Mouse (Mus musculus) midbrain, postnatal 0 days (tissue): Measurements from ENCODE around the gene Sh2d1b2. TPM values are rescaled to one million over a fixed set of nuclear protein-coding genes. Genes with fewer than 3 reads are reported as not detected.

Source experiments
- ATAC-seq: fragments of 200-750 bp; cut with Nextera tagmentation; 2 replicates; pipeline ENCODE4 v1.8.0; 2017; ENCODE audit warnings: moderate number of reproducible peaks, mild to moderate bottlenecking, moderate TSS enrichment, moderate library complexity; ENCODE audit not compliant: low FRiP score
- DNase-seq: peaks from one replicate; pipeline ENCODE4 v3.0.0-alpha.2; 2015; ENCODE audit warnings: low spot score
- H3K27ac ChIP-seq: fragments of 300-500 bp; sonication (generic); 2 replicates; pipeline ENCODE4 v1.5.1; 2014; ENCODE audit warnings: low read depth, mild to moderate bottlenecking, low read length, mixed read lengths
- H3K27me3 ChIP-seq: fragments of 300-500 bp; sonication (generic); 2 replicates; pipeline ENCODE4 v1.6.1; 2014; ENCODE audit warnings: low read length, control low read depth, mixed read lengths; ENCODE audit not compliant: insufficient read depth
- H3K36me3 ChIP-seq: fragments of 300-500 bp; sonication (generic); 2 replicates; pipeline ENCODE4 v1.6.1; 2014; ENCODE audit warnings: low read length, control low read depth, mixed read lengths; ENCODE audit not compliant: insufficient read depth
- H3K4me1 ChIP-seq: fragments of 300-500 bp; sonication (generic); 2 replicates; pipeline ENCODE4 v1.6.1; 2014; ENCODE audit warnings: mild to moderate bottlenecking, control low read depth, antibody characterized with exemption, low read length, mixed read lengths; ENCODE audit not compliant: insufficient read depth
- H3K4me2 ChIP-seq: fragments of 300-500 bp; sonication (generic); 2 replicates; pipeline ENCODE4 v1.6.1; 2014; ENCODE audit warnings: low read depth, mild to moderate bottlenecking, low read length, mixed read lengths; ENCODE audit not compliant: poor library complexity, severe bottlenecking
- H3K4me3 ChIP-seq: fragments of 300-500 bp; sonication (generic); 2 replicates; pipeline ENCODE4 v1.5.1; 2014; ENCODE audit warnings: low read depth, mild to moderate bottlenecking, low read length, moderate library complexity
- H3K9ac ChIP-seq: fragments of 300-500 bp; sonication (generic); replicated peaks from 2 replicates; pipeline ENCODE4 v1.6.1; 2014; ENCODE audit warnings: mild to moderate bottlenecking, low read length, moderate library complexity, mixed read lengths; ENCODE audit not compliant: poor library complexity, severe bottlenecking
- H3K9me3 ChIP-seq: fragments of 300-500 bp; sonication (generic); 2 replicates; pipeline ENCODE4 v1.6.1; 2016; ENCODE audit warnings: low read length, control low read depth
- CTCF ChIP-seq: IDR thresholded peaks from 2 replicates; pipeline ENCODE4 v1.5.1; 2016; ENCODE audit warnings: antibody characterized with exemption, mild to moderate bottlenecking
- WGBS: fragments of 180-500 bp; shearing (Covaris S2); extraction: QIAGEN DNeasy Blood & Tissue Kit; methylation state at CpG from one replicate; pipeline ENCODE4 v1.1.7; 2014; 5-methylcytosine and 5-hydroxymethylcytosine counted together
- polyA plus RNA-seq: library from polyadenylated mRNA; unstranded; fragments of >200 nt; fragmentation: Nextera tagmentation; extraction: Ambion mirVana; gene quantifications from 2 replicates; pipeline ENCODE4 v1.2.1, GENCODE M21; 2015
- total RNA-seq: library from RNA; depleted of rRNA; stranded (reverse); fragments of >200 nt; gene quantifications from 2 replicates; pipeline ENCODE4 v1.2.3, GENCODE M21; 2014

Gene Sh2d1b2
- total and polyA plus RNA-seq, 2 experiments from 2014 or later = 0.11 TPM; not detected in 1

GRCm38 (mm10) chr1:170215590-170215989 lies 17.0 kb upstream of the Sh2d1b2 start:
- Histone ChIP-seq H3K4me3 (peak overlapping the region; percentile 85), H3K27me3 (peaks cover 5% of the 10 kb centered on the region; the same call in 1 of the 2 replicates), H3K27ac (peak overlapping the region; percentile 75; the same call in 1 of the 2 replicates), H3K4me1 (no peaks in the 10 kb centered on the region), H3K9me3 (no peaks in the 10 kb centered on the region), H3K9ac (0 out of 2 replicates have a peak overlapping the region, but pooled peaks have one; percentile 83), H3K36me3 (peaks cover 8% of the 10 kb centered on the region; the same call in 1 of the 2 replicates), H3K4me2 (peak overlapping the region; percentile 70)
- DNase-seq (no peak), ATAC-seq (no peak)
- WGBS = 74% methylated on average over 3 of the region's 3 CpGs
- no peak for TF ChIP-seq CTCF

- Histone ChIP-seq H3K27ac (no peak overlapping the region), H3K9ac (no peak overlapping the region), H3K4me2 (no peak overlapping the region), H3K4me1 (no peaks in the 10 kb centered on the region), H3K36me3 (no peaks in the 10 kb centered on the region), H3K4me3 (no peak overlapping the region), H3K9me3 (no peaks in the 10 kb centered on the region), H3K27me3 (peaks cover 5% of the 10 kb centered on the region)
- DNase-seq = peak; percentile 10
- 83% methylated on average over 6 of the region's 6 CpGs for WGBS
- peak; percentile 55 for TF ChIP-seq CTCF
- ATAC-seq = no peak
Observed at GRCm38 (mm10) chr1:170218091-170218884, 14.3 kb upstream of the Sh2d1b2 start.

- H3K27ac ChIP-seq = no peak overlapping the region
- H3K9me3 ChIP-seq = no peaks in the 10 kb centered on the region
- H3K36me3 ChIP-seq = no peaks in the 10 kb centered on the region
- no peak for TF ChIP-seq CTCF
- no peak for ATAC-seq
- no peak overlapping the region for H3K4me3 ChIP-seq
- no peaks in the 10 kb centered on the region for H3K4me1 ChIP-seq
- no peak overlapping the region for H3K9ac ChIP-seq
- no peak overlapping the region for H3K4me2 ChIP-seq
- H3K27me3 ChIP-seq = peaks cover 5% of the 10 kb centered on the region
- no peak for DNase-seq
Observed at GRCm38 (mm10) chr1:170220351-170220750, 12.2 kb upstream of the Sh2d1b2 start.

- Histone ChIP-seq H3K36me3 (no peaks in the 10 kb centered on the region), H3K27me3 (no peaks in the 10 kb centered on the region; the same call in 1 of the 2 replicates), H3K4me1 (no peaks in the 10 kb centered on the region), H3K4me2 (no peak overlapping the region), H3K27ac (no peak overlapping the region), H3K9me3 (no peaks in the 10 kb centered on the region), H3K9ac (no peak overlapping the region), H3K4me3 (no peak overlapping the region)
- no peak for TF ChIP-seq CTCF
- DNase-seq (no peak), ATAC-seq (no peak)
- 78% methylated on average over 2 of the region's 2 CpGs for whole genome bisulfite sequencing
Observed at GRCm38 (mm10) chr1:170223276-170223675, 9.3 kb upstream of the Sh2d1b2 start.

GRCm38 (mm10) chr1:170245016-170245415 lies 12.5 kb downstream of the Sh2d1b2 start:
- DNase-seq = no peak
- Histone ChIP-seq H3K4me3 (no peak overlapping the region), H3K9ac (no peak overlapping the region), H3K27me3 (0 out of 2 replicates have a peak, but pooled peaks cover 5% of the 10 kb centered on the region), H3K9me3 (no peaks in the 10 kb centered on the region), H3K27ac (no peak overlapping the region), H3K4me1 (no peaks in the 10 kb centered on the region), H3K4me2 (no peak overlapping the region), H3K36me3 (no peaks in the 10 kb centered on the region)
- TF ChIP-seq CTCF = no peak
- 91% methylated on average over 3 of the region's 3 CpGs for WGBS
- no peak for ATAC-seq

- 28% methylated on average over 30 of the region's 30 CpGs for WGBS
- Histone ChIP-seq H3K27me3 (no peaks in the 10 kb centered on the region), H3K4me1 (no peaks in the 10 kb centered on the region), H3K9me3 (no peaks in the 10 kb centered on the region), H3K27ac (peak overlapping the region; percentile 47; the same call in 1 of the 2 replicates), H3K36me3 (no peaks in the 10 kb centered on the region), H3K4me3 (peak overlapping the region; percentile 65), H3K9ac (peak overlapping the region; percentile 80), H3K4me2 (peak overlapping the region; percentile 78)
- TF ChIP-seq CTCF = no peak
- peak; percentile 87; the same call in 1 of the 2 replicates for ATAC-seq
- DNase-seq = no peak
Observed at GRCm38 (mm10) chr1:170254893-170255559, 22.5 kb downstream of the Sh2d1b2 start.
